Mouse (Mus musculus) ES-Bruce4 (cell line): ENCODE measurements around the gene 4933407L21Rik. TPM values are rescaled to one million over a fixed set of nuclear protein-coding genes. Genes with fewer than 3 reads are reported as not detected.

Experiments
- H3K27ac ChIP-seq: 2 replicates; pipeline ENCODE4 v1.5.1; 2012; ENCODE audit warnings: low read length, inconsistent platforms; ENCODE audit not compliant: insufficient read depth
- H3K27me3 ChIP-seq: 2 replicates; pipeline ENCODE4 v1.6.1; 2012; ENCODE audit warnings: mild to moderate bottlenecking, low read length, inconsistent platforms; ENCODE audit not compliant: control insufficient read depth, poor library complexity, insufficient read depth, severe bottlenecking
- H3K36me3 ChIP-seq: 2 replicates; pipeline ENCODE4 v1.6.1; 2012; ENCODE audit warnings: inconsistent platforms, mild to moderate bottlenecking, low read length, moderate library complexity; ENCODE audit not compliant: control insufficient read depth, poor library complexity, insufficient read depth, severe bottlenecking
- H3K4me1 ChIP-seq: one replicate; pipeline ENCODE4 v1.8.1; 2011; ENCODE audit warnings: low read length; ENCODE audit not compliant: control insufficient read depth, insufficient read depth
- H3K4me3 ChIP-seq: 2 replicates; pipeline ENCODE4 v1.5.1; 2011; ENCODE audit warnings: low read depth, mild to moderate bottlenecking, low read length
- H3K9ac ChIP-seq: 2 replicates; pipeline ENCODE4 v1.6.1; 2012; ENCODE audit warnings: low read depth, mild to moderate bottlenecking, inconsistent platforms; ENCODE audit not compliant: poor library complexity, severe bottlenecking
- H3K9me3 ChIP-seq: replicated peaks from 2 replicates; pipeline ENCODE4 v1.6.1; 2012; ENCODE audit warnings: mild to moderate bottlenecking, low read length, inconsistent platforms; ENCODE audit not compliant: control insufficient read depth, poor library complexity, insufficient read depth, severe bottlenecking
- CTCF ChIP-seq: IDR thresholded peaks from one replicate; pipeline ENCODE4 v1.8.1; 2011; ENCODE audit warnings: low read depth, low read length
- EP300 ChIP-seq: IDR thresholded peaks from 2 replicates; pipeline ENCODE4 v1.6.1; 2011; ENCODE audit warnings: low read depth, low read length; ENCODE audit not compliant: insufficient read depth
- POLR2A ChIP-seq: IDR thresholded peaks from one replicate; pipeline ENCODE4 v1.8.1; 2011; ENCODE audit warnings: low read length; ENCODE audit not compliant: insufficient read depth
- polyA plus RNA-seq: library from polyadenylated mRNA; stranded (reverse); fragments of >200 nt; gene quantifications from 2 replicates; pipeline ENCODE4 v1.2.4, GENCODE M21; 2011; ENCODE audit warnings: low read depth; ENCODE audit not compliant: missing spikeins, insufficient read depth, insufficient read length

Gene 4933407L21Rik
- polyA plus RNA-seq, 1 experiment: not detected

- Histone ChIP-seq H3K9ac (no peak overlapping the region), H3K4me3 (no peak overlapping the region), H3K27ac (no peak overlapping the region), H3K4me1 (no peaks in the 10 kb centered on the region), H3K36me3 (no peaks in the 10 kb centered on the region), H3K9me3 (no peaks in the 10 kb centered on the region; the same call in 1 of the 2 replicates), H3K27me3 (no peaks in the 10 kb centered on the region)
- TF ChIP-seq CTCF: no peak
- TF ChIP-seq EP300: no peak
- TF ChIP-seq POLR2A: no peak
These were observed 20.9 kb downstream of the 4933407L21Rik start for GRCm38 (mm10) chr1:85949085-85949684.

DNA sequence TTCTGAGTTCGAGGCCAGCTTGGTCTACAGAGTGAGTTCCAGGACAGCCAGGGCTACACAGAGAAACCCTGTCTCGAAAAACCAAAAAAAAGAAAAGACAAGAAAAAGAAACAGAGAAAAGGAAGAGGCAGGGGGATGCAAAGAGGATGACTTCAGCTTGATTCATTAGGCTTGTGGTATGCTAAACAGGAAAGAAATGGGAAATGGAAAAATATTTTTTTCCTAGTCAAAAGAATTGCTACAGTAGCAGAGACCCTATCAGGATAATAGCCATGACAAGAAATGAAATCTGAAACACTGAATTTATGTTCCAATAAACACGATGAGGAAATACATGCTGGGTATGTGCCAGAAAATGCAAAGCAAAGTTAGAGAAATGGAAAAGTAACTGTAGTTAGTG, 26.9 kb downstream of the 4933407L21Rik start:
- H3K4me3 ChIP-seq: no peak overlapping the region

GRCm38 (mm10) chr1:85957290-85957689, 29.0 kb downstream of the 4933407L21Rik start:
- no peaks in the 10 kb centered on the region for H3K4me1 ChIP-seq
- H3K27me3 ChIP-seq: no peaks in the 10 kb centered on the region
- no peak for TF ChIP-seq CTCF
- no peak for TF ChIP-seq EP300
- no peak for TF ChIP-seq POLR2A
- no peaks in the 10 kb centered on the region for H3K9me3 ChIP-seq
- H3K4me3 ChIP-seq: no peak overlapping the region
- no peaks in the 10 kb centered on the region for H3K36me3 ChIP-seq
- H3K27ac ChIP-seq: no peak overlapping the region
- no peak overlapping the region for H3K9ac ChIP-seq

More for the DNA sequence above, 26.9 kb downstream of the 4933407L21Rik start:
- no peak overlapping the region for H3K27ac ChIP-seq
- no peaks in the 10 kb centered on the region for H3K9me3 ChIP-seq
- H3K9ac ChIP-seq: no peak overlapping the region
- H3K36me3 ChIP-seq: no peaks in the 10 kb centered on the region
- H3K27me3 ChIP-seq: no peaks in the 10 kb centered on the region
- TF ChIP-seq EP300: no peak
- TF ChIP-seq CTCF: no peak
- no peak for TF ChIP-seq POLR2A
- no peaks in the 10 kb centered on the region for H3K4me1 ChIP-seq

DNA sequence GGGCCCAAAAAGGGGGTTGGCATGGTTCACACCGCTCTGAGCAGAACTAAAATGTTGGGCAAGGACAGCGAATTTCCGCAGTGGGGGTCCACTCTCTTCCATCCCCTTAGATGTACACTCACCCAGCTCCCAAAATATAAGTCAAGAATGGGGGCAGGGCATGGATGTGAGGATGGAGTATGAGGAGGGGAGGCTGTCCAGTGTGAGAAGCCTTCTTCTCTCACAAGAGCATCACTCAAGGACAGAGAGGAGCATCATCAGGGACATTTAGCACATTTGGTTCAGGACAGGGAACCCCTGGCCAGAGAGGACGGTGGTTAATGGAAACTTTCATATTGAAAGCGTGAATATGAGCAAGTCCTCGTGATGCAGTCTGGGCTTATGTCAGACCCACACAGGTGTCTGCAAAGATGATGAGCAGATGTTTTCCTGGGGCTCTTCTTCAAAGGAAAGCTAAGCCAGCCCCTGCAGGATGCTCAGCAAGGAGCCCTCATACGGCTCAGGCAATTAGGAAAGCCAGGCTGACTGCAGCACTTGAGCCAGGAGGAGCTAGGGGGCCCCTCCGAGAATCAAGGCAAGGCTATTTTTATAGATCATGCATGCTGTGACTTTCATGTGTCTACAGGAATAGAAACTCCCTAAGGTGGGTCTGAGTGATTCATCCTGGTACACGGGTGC, 29.8 kb downstream of the 4933407L21Rik start:
- Histone ChIP-seq H3K9me3 (no peaks in the 10 kb centered on the region), H3K27me3 (no peaks in the 10 kb centered on the region), H3K4me3 (no peak overlapping the region), H3K9ac (no peak overlapping the region), H3K4me1 (no peaks in the 10 kb centered on the region), H3K27ac (no peak overlapping the region), H3K36me3 (no peaks in the 10 kb centered on the region)
- TF ChIP-seq EP300 (no peak), POLR2A (no peak), CTCF (no peak)

- Histone ChIP-seq H3K27ac (no peak overlapping the region), H3K27me3 (no peaks in the 10 kb centered on the region), H3K4me1 (no peaks in the 10 kb centered on the region), H3K9ac (no peak overlapping the region), H3K4me3 (no peak overlapping the region), H3K9me3 (no peaks in the 10 kb centered on the region), H3K36me3 (no peaks in the 10 kb centered on the region)
- TF ChIP-seq POLR2A (no peak), CTCF (no peak), EP300 (no peak)
These were observed 31.0 kb downstream of the 4933407L21Rik start for GRCm38 (mm10) chr1:85959129-85959888.
